Mouse (Mus musculus) spleen, embryonic (tissue): ENCODE data around the gene Upk3bl.

Source experiments
- CTCF ChIA-PET: fragments of 350-600 bp; sonication (Branson Sonifier 250); formaldehyde crosslinking; loops from one replicate; lab custom pipeline; 2022; lab: Charles Lee

Upk3bl gene

DNA sequence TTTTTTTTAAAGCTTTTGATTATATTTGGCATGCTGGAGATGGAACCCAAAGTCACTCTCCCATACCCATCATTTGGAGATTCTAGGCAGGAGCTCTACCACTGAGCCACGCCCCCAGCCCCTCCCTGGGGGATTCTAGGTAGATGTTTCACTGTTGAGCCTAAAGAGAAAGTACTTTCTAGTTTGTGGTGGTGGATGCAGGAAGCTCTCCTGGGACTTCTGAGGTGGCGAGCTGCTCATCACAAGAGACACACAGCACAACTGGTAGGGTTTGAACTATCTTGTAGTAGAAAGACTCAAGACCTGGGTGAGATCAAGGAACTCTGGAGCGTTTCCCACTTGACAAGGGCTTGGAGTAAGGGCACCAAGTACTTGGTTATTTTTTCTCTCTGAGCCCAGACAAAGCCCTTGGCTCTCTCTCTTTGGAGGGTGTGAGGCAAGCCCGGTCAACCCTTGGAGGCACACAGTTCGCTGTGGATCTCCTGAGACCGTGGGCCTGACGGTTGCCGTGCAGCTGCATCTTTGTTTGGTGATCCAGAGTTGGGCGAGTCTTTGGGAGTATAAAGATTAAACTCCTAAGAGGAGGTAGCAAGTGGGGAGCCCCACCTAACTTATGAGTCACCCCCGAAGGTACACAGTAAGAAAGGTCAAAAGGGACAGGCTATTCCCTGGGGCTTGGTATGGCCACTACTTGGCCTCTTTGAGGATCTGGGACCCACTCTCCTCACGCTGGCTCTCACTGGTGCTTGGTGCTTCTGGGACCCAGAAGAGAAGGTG is at the start of gene Upk3bl:
TSS of gene Upk3bl (plus strand) at position 192 of the 777 bp plus-strand sequence.
- CTCF ChIA-PET = no interaction called here

DNA sequence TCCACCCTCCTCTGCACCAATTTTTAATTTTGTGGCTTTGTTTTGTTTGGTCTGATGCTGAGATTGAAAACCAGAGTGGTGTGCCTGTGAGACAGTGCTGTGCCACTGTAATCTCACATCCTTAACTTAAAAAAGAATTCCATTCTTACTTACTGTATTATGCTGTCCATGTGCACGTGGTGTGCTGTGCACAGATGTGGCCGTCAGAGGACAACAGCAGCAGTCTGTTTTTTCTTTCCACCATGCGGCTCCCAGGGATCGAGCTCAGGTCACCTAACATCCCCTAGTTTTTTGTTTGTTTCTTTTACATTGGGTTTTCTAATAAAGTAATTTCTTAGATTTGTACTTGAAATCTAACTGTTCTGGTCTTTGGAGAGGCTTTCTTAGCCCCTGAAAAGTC is 49.8 kb upstream of the Upk3bl start:
- CTCF ChIA-PET = no interaction called here

DNA sequence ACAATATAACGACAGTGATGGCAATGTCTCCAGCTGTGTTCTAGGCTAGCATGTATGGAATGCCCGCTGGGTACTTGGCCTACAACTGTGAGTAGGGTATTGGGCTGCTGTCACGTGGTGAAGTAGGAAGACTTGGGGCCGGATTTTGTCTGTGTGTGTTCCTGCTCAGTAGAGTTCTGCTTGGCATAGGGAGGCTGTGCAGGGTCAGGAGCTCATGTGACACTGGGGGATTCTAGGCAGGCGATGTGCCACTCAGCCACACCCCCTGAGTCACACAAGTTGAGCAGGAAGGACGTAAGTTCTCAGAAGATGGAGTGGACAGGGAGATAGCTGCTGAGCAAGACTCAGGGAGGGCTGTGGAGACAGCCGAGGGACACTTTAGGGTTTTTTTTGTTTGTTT is 46.5 kb upstream of the Upk3bl start:
- CTCF ChIA-PET = no interaction called here

DNA sequence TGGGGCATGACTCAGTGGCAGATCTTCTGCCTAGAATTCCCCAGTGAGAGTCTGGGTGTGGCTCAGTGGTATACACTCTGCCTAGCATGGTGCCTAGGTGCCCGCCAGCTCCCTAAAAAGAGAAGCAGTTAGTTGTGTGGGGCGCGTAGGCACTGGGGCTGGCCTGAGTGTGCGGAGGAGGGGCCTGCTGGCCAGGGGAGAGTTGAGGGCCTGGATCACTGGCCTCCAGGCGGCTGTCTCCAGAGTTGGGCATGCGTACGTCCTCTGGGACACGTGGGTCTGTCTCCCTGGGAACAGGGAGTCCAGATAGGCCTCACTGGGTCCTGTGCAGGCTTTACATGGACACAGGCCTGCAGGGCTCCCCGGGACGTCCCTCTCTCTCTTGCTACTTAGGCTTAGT is 39.4 kb upstream of the Upk3bl start:
- CTCF ChIA-PET = interaction anchor here (0.5 to 0.6 kb wide), 3 partner anchors 33 to 694 kb away, joined by 4 to 21 read pairs (median 8); no protein-coding TSS in a partner anchor

DNA sequence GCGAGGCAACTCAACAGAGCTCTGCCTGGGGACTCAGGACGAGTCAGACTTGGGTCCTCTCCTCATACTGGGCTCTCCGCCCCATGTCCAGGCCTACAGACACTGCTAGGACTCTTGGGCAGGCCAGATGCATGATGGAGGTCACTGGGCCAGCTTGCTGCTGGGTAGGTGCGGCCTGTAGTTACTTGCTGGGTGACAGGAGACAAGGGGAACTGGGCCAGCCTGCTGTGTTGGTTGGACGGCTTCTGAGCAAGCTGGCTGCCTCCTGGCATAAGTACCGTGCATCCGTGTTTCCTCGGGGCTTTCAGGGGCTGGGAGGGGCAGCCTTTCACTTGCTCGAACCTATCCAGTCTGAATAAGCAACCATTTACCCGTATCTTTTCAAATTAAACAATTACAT is 38.7 kb upstream of the Upk3bl start:
- CTCF ChIA-PET = interaction anchor here (0.5 kb wide), 1 partner anchor 32 kb away, joined by 4 read pairs; no protein-coding TSS in a partner anchor

DNA sequence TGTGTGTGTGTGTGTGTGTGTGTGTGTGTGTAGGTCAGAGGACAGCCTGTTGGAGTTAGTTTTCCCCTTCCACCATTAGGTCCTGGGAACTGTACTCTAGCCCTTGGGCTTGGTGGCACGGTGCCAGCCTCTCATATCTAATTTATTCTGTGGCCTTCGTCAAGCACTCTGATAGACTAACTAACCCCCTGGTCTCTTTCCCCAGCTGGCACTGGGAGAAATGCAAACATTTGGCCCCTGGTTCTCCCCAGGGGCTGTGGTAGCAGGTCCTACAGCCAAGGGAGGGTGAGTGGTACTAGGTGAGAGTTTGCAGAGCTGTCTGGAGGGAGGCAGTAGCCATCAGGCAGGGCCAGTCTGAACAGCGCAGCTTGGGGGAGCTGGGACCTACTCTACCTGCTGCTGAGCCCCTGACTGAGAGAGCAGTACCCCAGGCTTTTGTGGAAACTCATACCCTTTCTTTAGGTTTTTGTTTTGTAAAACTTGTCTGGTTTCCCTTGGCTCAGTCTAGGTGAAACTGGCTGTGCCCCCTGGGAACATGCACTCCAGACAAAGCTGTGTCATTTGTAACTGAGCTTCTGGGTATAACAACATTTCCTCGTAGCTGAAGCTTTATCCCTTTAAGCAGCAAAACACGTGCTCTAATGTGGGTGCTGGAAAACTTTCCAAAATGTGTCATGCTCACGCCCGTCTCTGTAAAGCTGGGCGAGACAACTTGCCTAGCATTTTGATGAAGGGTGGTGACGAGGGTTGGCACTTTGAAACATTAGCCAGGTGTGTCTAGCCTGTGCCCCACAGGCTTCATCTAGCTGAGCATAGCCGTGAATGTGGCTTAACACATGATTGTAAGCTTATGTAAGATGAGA is 38.0 kb upstream of the Upk3bl start:
- CTCF ChIA-PET = no interaction called here

DNA sequence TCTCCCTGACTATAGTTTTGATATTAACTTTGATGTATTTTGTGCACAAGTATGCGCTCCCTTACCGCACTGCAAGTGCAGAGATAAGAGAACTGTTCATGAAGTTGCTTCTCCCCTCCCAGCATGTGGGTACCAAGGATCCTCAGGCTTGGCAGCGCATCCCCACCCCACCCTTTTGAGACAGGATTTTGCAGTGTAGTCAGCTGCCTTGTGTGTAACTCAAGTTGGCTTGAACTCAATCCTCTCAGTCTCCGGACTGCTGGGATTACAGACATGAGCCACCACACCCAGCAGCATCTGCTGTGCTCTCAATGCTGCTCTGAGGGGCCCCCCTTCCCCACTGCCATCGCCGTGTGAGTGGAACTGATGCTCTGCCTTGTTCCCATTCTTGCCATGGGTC is 37.0 kb upstream of the Upk3bl start:
- CTCF ChIA-PET = interaction anchor here (0.7 kb wide), 1 partner anchor 36 kb away, joined by 4 read pairs; no protein-coding TSS in a partner anchor

DNA sequence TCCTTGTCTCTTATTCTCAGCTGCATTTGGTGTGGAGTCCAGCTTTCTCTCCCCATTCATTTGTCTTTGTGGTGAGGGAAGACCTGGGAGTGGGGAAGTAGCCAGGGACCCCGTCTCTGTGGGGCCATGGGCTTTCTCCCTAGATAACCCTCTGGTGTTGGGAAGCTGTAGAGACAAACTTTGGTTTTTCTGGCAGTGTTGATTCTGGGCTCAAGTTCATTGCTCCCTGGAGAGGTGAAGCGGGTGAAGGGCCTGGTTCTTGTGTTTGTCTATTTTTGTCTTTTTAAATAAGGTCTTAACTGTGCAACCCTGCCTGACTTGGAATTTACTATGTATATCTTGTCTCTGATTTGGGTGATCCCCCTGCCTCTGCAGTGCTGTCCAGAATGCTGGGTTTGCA is 35.6 kb upstream of the Upk3bl start:
- CTCF ChIA-PET = no interaction called here

DNA sequence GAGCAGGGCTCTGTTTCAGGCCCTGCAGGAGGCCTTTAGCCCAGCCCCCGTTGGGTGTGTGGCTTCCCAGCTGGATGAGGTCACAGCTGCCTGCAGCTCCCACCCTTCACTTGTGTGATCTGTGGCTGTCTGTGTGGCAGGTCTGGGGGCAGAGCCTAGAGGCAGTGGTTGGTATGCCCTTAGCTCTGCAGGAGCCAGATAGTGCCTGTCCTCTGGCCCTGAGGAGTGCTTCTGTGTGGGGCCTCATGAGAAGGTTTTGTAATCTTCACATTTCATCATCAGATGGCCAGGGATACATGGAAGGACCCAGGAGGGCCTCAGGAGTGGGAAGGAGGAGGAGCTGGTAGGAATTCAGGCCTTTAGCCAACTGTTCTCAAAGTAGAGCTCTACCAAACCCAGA is 34.4 kb upstream of the Upk3bl start:
- CTCF ChIA-PET = interaction anchor here (0.5 kb wide), 1 partner anchor 27 kb away, joined by 3 read pairs; no protein-coding TSS in a partner anchor

DNA sequence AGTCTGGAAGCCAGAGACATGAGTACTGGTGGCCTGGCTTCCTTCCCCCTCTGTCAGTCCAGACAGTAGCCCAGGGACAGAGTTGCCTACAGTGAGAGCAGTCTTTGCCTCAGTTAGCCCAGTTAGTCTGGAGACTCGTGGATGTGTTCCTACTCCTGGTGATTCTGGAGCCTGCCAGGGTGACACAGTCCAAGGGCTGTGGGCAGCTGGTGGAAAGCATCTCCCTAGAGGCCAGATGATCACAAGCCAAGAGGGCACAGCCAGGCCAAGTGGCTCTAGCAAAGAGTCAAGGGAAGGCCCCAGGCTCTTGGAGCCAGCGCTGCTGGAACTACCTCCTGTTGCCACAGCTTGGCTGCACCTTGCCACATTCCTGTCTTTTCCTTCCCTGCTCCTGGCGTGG is 28.6 kb upstream of the Upk3bl start:
- CTCF ChIA-PET = interaction anchor here (0.5 kb wide), 2 partner anchors 78 to 249 kb away, joined by 5 read pairs; no protein-coding TSS in a partner anchor

DNA sequence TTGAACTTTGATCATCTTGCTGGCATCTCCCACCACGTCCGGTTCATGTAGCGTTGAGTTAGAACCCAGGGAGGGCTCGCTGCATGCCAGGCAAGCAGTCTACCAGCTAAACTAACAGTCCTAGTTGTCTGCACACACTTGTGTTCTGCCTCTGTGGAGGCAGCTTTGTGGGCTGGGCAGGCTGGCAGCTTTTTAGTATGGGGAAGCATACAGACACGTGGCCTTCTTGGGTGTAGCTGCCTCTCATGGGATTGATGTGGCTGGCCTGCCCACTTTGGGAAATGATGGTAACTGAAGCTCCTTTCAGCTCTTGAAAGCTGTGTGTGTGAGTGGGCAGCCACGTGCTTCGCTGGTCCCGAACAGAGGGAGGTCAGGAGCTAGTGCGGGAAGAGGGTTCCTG is 27.4 kb upstream of the Upk3bl start:
- CTCF ChIA-PET = no interaction called here

DNA sequence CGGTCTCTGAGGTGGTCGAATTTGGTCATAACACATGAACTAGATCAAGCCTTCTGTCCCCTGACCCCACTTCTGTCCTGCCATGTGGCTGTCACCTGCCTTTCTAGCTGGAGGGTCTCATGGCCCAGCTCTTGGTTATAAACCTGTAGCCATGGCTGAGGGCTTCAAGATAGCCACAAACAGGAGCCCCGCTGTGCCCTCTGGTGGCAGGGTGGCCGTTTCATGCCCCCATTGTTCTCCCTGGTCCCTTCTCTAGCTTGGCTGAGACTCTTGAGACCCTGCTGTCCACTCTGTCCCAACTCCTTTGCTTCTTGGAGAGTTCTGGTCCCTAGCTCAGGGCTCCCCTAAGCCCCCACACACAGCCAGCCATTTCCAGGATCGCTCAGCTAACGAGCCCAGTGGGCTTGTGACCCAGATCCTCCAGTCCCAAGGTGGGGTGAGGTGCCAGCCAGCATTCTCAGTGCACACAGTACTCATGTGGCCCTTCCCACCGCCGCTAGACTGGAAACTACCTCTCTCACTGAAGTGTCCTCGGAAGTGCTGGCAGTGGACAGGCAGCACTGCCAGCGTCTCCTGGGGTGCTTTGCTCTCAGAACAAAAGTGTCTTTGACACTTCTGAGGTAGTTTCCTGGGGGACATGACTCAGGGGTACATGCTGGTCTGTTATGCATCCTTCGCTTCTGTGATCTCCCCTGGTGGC is 26.5 kb upstream of the Upk3bl start:
- CTCF ChIA-PET = interaction anchor here (0.6 to 0.7 kb wide), 2 partner anchors 34 to 38 kb away, joined by 3 to 5 read pairs; partner anchors contain the start of gene Dtx2

DNA sequence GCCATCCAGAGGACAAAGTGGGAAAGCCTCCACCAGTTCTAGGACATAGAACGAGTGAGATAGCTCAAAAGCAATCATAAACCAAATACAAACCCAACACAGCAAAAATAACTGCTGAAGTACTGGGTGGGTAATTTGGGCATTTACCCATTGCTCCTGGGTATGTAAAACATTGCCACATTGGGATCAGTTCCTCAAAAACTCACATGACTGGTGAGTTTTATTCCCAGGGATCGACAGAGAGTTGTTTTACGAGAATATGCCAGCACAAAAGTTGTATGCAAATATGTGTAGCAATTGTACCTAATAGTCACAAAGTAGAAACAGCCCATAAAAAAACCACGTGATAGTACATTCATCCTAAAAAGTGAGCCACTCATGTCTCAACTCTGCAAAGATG is 19.4 kb upstream of the Upk3bl start:
- CTCF ChIA-PET = interaction anchor here (0.7 kb wide), 1 partner anchor 48 kb away, joined by 3 read pairs; no protein-coding TSS in a partner anchor

DNA sequence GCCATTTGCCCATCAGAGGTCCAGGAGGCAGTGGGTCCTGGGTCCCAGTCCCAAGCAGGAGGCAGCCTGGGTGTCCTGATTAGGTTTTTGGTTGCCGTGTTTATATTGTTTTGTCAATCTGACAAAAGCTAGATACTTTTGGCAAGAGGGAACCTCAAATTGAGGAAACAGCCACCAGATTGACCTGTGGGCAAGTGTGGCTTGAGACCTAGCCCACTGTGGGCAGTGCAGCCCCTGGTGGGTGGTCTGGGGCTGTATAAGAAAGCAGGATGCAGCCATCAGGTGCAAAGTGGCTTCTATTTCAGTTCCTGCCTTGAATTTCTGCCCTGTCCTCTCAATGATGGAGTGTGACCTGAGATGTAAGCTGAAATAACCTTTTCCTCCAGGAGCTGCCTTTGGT is 19.0 kb upstream of the Upk3bl start:
- CTCF ChIA-PET = no interaction called here

DNA sequence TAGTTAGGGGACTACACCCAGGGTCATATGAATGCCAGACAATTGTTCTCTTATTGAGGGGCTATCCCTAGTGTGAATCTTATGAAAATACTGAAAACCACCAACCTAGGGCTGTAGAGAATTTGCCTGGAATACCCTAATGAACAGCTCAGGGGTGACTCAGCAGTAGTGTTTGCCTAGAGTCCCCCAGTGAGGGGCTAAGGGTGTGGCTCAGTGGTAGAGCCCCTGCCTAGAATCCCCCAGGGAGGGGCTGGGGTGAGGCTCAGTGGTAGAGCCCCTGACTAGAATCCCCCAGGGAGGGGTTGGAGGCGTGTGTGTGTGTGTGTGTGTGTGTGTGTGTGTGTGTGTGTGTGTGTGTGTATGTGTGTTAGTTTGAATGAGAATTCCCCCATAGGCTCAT is 17.6 kb upstream of the Upk3bl start:
- CTCF ChIA-PET = no interaction called here

DNA sequence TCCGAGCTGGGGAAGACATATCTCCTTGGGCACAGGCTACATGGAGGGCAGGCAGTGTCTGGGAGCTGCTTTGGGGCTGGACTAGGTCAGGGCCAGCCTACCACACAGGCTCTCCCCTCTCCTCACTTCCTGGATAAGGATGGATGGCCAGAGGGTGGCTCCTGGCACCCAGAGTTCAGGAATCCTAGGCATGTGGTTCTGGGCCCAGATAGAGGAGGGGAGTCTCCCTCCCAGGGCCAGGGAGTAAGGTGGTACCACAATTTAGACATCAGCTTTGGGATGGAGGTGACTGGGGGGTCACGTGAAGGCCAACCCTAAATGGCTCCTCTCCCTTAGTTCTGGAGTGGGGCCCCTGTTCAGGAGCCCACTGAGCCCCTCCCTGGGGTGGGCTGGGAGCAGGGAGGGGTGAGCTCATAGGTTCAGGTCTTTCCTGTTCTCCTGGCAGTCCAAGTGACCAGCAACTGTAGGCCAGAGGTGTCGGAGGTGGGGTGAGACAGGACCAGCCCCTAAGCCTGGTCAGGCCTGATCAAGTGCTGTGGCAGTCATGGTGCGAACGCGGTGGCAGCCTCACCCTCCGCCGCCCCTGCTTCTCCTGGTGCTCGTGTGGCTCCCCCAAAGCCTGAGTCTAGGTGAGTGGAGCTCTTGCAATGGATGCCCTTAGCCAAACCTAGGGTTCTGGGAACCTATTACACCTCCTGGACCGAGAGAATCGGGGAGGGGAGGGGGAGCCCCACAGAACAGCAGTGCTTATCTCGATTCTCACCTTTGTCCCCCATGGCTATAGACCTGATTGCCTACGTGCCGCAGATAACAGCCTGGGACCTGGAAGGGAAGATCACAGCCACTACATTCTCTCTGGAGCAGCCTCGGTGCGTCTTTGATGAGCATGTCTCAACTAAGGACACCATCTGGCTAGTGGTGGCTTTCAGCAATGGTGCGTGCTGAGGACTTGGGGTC is 15.8 kb upstream of the Upk3bl start, which contains the start of gene Upk3b:
TSS of gene Upk3b (plus strand) at position 239 of the 957 bp plus-strand sequence.
- CTCF ChIA-PET = no interaction called here

DNA sequence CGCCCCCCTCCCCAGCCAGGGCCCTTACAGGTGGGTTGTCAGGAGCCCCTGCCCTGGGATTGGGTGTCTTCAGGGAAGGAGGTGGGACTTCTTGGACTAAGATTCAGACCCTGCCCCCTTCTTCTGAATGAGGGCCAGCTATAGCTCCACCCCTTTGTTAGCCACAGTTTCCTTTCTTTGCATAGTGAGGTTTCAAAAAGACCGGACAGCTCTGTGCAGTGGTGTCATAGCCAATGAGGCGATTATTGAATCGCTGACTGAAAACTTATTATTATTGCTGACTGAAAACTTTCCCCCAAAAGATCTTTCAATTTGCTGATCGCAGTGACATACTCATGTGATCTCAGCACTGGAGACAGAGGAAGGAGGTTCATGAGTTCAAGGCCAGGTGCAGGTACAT is 14.1 kb upstream of the Upk3bl start:
- CTCF ChIA-PET = no interaction called here

DNA sequence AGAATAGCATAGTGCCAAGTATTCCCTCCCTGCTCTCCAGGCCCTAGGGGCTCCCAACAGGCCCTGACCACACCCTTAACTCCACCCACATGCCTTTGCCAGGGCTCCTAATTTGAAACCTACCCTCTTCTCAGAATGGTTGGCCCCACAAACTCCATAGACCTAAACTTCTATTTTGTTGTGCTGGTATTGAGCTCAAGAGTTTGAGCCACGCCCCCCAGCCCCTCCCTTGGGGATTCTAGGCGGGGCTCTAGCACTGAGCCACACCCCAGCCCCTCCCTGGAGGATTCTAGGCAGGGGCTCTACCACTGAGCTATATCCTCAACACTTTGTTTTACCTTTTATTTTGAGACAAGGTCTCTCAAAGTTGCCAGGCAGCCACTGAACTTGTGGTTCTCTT is 13.0 kb upstream of the Upk3bl start:
- CTCF ChIA-PET = interaction anchor here (0.5 to 0.8 kb wide), 2 partner anchors 38 to 80 kb away, joined by 4 read pairs; no protein-coding TSS in a partner anchor

DNA sequence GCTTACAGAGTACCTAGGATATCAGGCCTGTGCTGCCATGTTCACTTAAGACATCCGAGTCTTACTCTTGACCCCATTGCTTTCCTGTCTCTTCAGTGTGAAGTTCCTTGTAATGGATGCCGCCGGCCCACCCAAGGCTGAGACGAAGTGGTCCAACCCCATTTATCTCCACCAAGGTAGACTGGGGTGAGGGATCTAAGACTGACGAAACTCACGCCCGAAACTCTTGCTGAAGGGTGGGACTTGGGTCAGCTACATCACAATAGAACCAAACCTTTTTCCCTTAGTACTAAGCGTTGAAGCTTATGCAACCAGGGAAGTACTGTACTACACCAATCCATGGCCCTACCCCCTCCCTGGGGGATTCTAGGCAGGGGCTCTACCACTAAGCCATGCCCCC is 12.6 kb upstream of the Upk3bl start:
- CTCF ChIA-PET = interaction anchor here (0.5 to 0.8 kb wide), 2 partner anchors 37 to 79 kb away, joined by 4 read pairs; no protein-coding TSS in a partner anchor

DNA sequence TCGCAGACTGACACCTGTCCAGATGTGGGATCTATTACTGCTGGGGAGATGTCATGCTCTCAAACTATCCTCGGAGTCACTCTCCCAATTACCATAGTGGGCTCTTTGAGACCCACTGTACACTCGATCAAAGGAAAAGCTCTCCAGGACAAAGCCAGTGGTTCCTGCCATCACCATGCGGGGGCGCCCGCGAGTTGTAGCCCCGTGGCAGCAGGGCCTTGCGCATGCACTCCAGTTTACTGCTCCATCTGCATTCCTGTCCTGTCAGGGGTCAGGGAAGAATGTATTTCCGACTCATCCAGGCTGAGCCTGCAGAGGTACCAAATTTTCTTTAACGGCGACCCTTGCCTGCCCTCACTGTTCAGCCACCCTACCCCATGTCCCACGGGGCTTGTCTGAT is 9.4 kb upstream of the Upk3bl start:
- CTCF ChIA-PET = no interaction called here
